Mouse (Mus musculus) limb, embryonic 12.5 days (tissue): ENCODE data around the gene Ccdc151. TPM values are rescaled to one million over a fixed set of nuclear protein-coding genes. Genes with fewer than 3 reads are reported as not detected.

Experiments used
- ATAC-seq: fragments of 200-750 bp; cut with Nextera tagmentation; 2 replicates; pipeline ENCODE4 v1.8.0; 2017; ENCODE audit warnings: low read depth, moderate TSS enrichment; ENCODE audit not compliant: insufficient number of reproducible peaks, insufficient read depth, low FRiP score, low TSS enrichment
- H3K27ac ChIP-seq: fragments of 300-500 bp; sonication (generic); 2 replicates; pipeline ENCODE4 v1.5.1; 2016; ENCODE audit warnings: mild to moderate bottlenecking, moderate library complexity
- H3K27me3 ChIP-seq: fragments of 300-500 bp; sonication (generic); 2 replicates; pipeline ENCODE4 v1.6.1; 2016; ENCODE audit warnings: mild to moderate bottlenecking, moderate library complexity
- H3K36me3 ChIP-seq: fragments of 300-500 bp; sonication (generic); 2 replicates; pipeline ENCODE4 v1.6.1; 2016; ENCODE audit warnings: mild to moderate bottlenecking, moderate library complexity
- H3K4me1 ChIP-seq: fragments of 300-500 bp; sonication (generic); replicated peaks from 2 replicates; pipeline ENCODE4 v1.6.1; 2016
- H3K4me2 ChIP-seq: fragments of 300-500 bp; sonication (generic); 2 replicates; pipeline ENCODE4 v1.6.1; 2016; ENCODE audit warnings: mild to moderate bottlenecking, moderate library complexity
- H3K4me3 ChIP-seq: fragments of 300-500 bp; sonication (generic); replicated peaks from 2 replicates; pipeline ENCODE4 v1.5.1; 2016; ENCODE audit warnings: mild to moderate bottlenecking
- H3K9ac ChIP-seq: fragments of 300-500 bp; sonication (generic); replicated peaks from 2 replicates; pipeline ENCODE4 v1.6.1; 2016; ENCODE audit warnings: mild to moderate bottlenecking, moderate library complexity
- H3K9me3 ChIP-seq: fragments of 300-500 bp; sonication (generic); 2 replicates; pipeline ENCODE4 v1.6.1; 2016; ENCODE audit warnings: mild to moderate bottlenecking, moderate library complexity
- WGBS: fragments of 180-500 bp; shearing (Covaris S2); methylation state at CpG from one replicate; pipeline ENCODE4 v1.1.7; 2016; 5-methylcytosine and 5-hydroxymethylcytosine counted together
- polyA plus RNA-seq: library from polyadenylated mRNA; unstranded; fragments of >200 nt; fragmentation: Nextera tagmentation; extraction: Ambion mirVana; gene quantifications from 2 replicates; pipeline ENCODE4 v1.2.1, GENCODE M21; 2016

Gene Ccdc151
- polyA plus RNA-seq, 1 experiment from 2014 or later = 1.9 TPM

GRCm38 (mm10) chr9:21955225-21955569 lies 47.2 kb downstream of the Ccdc151 start:
- peak; percentile 61 for ATAC-seq
- Histone ChIP-seq H3K9me3 (no peaks in the 10 kb centered on the region), H3K36me3 (no peaks in the 10 kb centered on the region), H3K4me2 (peak overlapping the region; percentile 64), H3K4me1 (peaks cover 6% of the 10 kb centered on the region), H3K9ac (no peak overlapping the region; the same call in 1 of the 2 replicates), H3K4me3 (peak overlapping the region; percentile 70), H3K27ac (peak overlapping the region; percentile 64; the same call in 1 of the 2 replicates), H3K27me3 (peaks cover 18% of the 10 kb centered on the region)
- 2% methylated on average over 18 of the region's 18 CpGs for WGBS

GRCm38 (mm10) chr9:21954635-21955034 lies 47.8 kb downstream of the Ccdc151 start:
- no peaks in the 10 kb centered on the region for H3K9me3 ChIP-seq
- no peak overlapping the region for H3K27ac ChIP-seq
- H3K27me3 ChIP-seq = peaks cover 15% of the 10 kb centered on the region
- H3K4me3 ChIP-seq = no peak overlapping the region
- ATAC-seq = no peak
- H3K9ac ChIP-seq = no peak overlapping the region
- WGBS = 85% methylated on average over 3 of the region's 3 CpGs
- H3K36me3 ChIP-seq = no peaks in the 10 kb centered on the region
- peak overlapping the region; percentile 64; the same call in 1 of the 2 replicates for H3K4me2 ChIP-seq
- peaks cover 6% of the 10 kb centered on the region for H3K4me1 ChIP-seq

- no peaks in the 10 kb centered on the region for H3K36me3 ChIP-seq
- peaks cover 15% of the 10 kb centered on the region for H3K27me3 ChIP-seq
- no peak overlapping the region for H3K4me3 ChIP-seq
- H3K27ac ChIP-seq = no peak overlapping the region
- no peak overlapping the region for H3K9ac ChIP-seq
- no peak for ATAC-seq
- no peaks in the 10 kb centered on the region for H3K9me3 ChIP-seq
- H3K4me1 ChIP-seq = peaks cover 6% of the 10 kb centered on the region
- WGBS = 13% methylated on average over 3 of the region's 3 CpGs
- no peak overlapping the region for H3K4me2 ChIP-seq
These were observed 48.8 kb downstream of the Ccdc151 start for GRCm38 (mm10) chr9:21953600-21953999.

- no peak overlapping the region for H3K27ac ChIP-seq
- no peak overlapping the region for H3K9ac ChIP-seq
- WGBS = 78% methylated on average over 3 of the region's 3 CpGs
- H3K4me1 ChIP-seq = peaks cover 14% of the 10 kb centered on the region
- H3K27me3 ChIP-seq = peaks cover 27% of the 10 kb centered on the region
- no peaks in the 10 kb centered on the region for H3K36me3 ChIP-seq
- H3K9me3 ChIP-seq = no peaks in the 10 kb centered on the region
- no peak overlapping the region for H3K4me2 ChIP-seq
- H3K4me3 ChIP-seq = no peak overlapping the region
- no peak for ATAC-seq
These were observed 50.5 kb downstream of the Ccdc151 start for GRCm38 (mm10) chr9:21951977-21952376.

- 17% methylated on average over 11 of the region's 11 CpGs for WGBS
- no peak overlapping the region for H3K4me2 ChIP-seq
- no peaks in the 10 kb centered on the region for H3K36me3 ChIP-seq
- no peak for ATAC-seq
- H3K4me3 ChIP-seq = no peak overlapping the region
- H3K27me3 ChIP-seq = peaks cover 43% of the 10 kb centered on the region
- H3K9me3 ChIP-seq = no peaks in the 10 kb centered on the region
- H3K4me1 ChIP-seq = peaks cover 8% of the 10 kb centered on the region
- H3K27ac ChIP-seq = no peak overlapping the region
- no peak overlapping the region for H3K9ac ChIP-seq
These were observed 52.1 kb downstream of the Ccdc151 start for GRCm38 (mm10) chr9:21950322-21950721.

- Histone ChIP-seq H3K36me3 (no peaks in the 10 kb centered on the region), H3K27ac (no peak overlapping the region), H3K4me2 (no peak overlapping the region), H3K9ac (no peak overlapping the region), H3K4me1 (peaks cover 8% of the 10 kb centered on the region), H3K27me3 (peaks cover 57% of the 10 kb centered on the region), H3K9me3 (no peaks in the 10 kb centered on the region), H3K4me3 (no peak overlapping the region)
- WGBS = 68% methylated on average over 6 of the region's 6 CpGs
- no peak for ATAC-seq
These were observed 53.6 kb downstream of the Ccdc151 start for GRCm38 (mm10) chr9:21948790-21949189.

- H3K9ac ChIP-seq = no peak overlapping the region
- peaks cover 63% of the 10 kb centered on the region for H3K27me3 ChIP-seq
- ATAC-seq = no peak
- H3K9me3 ChIP-seq = no peaks in the 10 kb centered on the region
- H3K4me1 ChIP-seq = peaks cover 8% of the 10 kb centered on the region
- no peak overlapping the region for H3K4me2 ChIP-seq
- WGBS = 49% methylated on average over 8 of the region's 8 CpGs
- no peaks in the 10 kb centered on the region for H3K36me3 ChIP-seq
- H3K27ac ChIP-seq = no peak overlapping the region
- H3K4me3 ChIP-seq = no peak overlapping the region
These were observed 54.3 kb downstream of the Ccdc151 start for GRCm38 (mm10) chr9:21948146-21948545.

- WGBS = 4% methylated on average over 28 of the region's 28 CpGs
- Histone ChIP-seq H3K9me3 (no peaks in the 10 kb centered on the region), H3K4me3 (no peak overlapping the region; the same call in 1 of the 2 replicates), H3K27me3 (peaks cover 65% of the 10 kb centered on the region), H3K27ac (no peak overlapping the region), H3K36me3 (no peaks in the 10 kb centered on the region), H3K4me2 (peak overlapping the region; percentile 39), H3K9ac (no peak overlapping the region), H3K4me1 (peaks cover 8% of the 10 kb centered on the region)
- no peak for ATAC-seq
These were observed 54.8 kb downstream of the Ccdc151 start for GRCm38 (mm10) chr9:21947540-21948130.

- Histone ChIP-seq H3K4me2 (peak overlapping the region; percentile 35; the same call in 1 of the 2 replicates), H3K4me1 (peaks cover 8% of the 10 kb centered on the region), H3K9me3 (no peaks in the 10 kb centered on the region), H3K27me3 (peaks cover 61% of the 10 kb centered on the region), H3K27ac (no peak overlapping the region), H3K4me3 (no peak overlapping the region), H3K36me3 (peaks cover 3% of the 10 kb centered on the region; the same call in 1 of the 2 replicates), H3K9ac (no peak overlapping the region)
- 14% methylated on average over 23 of the region's 23 CpGs for WGBS
- ATAC-seq = no peak
These were observed 58.2 kb downstream of the Ccdc151 start for GRCm38 (mm10) chr9:21944267-21944666.

GRCm38 (mm10) chr9:21943638-21944037 lies 58.8 kb downstream of the Ccdc151 start:
- Histone ChIP-seq H3K27ac (no peak overlapping the region), H3K9me3 (no peaks in the 10 kb centered on the region), H3K4me3 (no peak overlapping the region), H3K4me1 (peaks cover 8% of the 10 kb centered on the region), H3K36me3 (peaks cover 3% of the 10 kb centered on the region; the same call in 1 of the 2 replicates), H3K27me3 (peaks cover 54% of the 10 kb centered on the region), H3K9ac (no peak overlapping the region), H3K4me2 (no peak overlapping the region)
- ATAC-seq = no peak
- WGBS = 40% methylated on average over 12 of the region's 12 CpGs

- no peak for ATAC-seq
- Histone ChIP-seq H3K4me1 (peaks cover 8% of the 10 kb centered on the region), H3K36me3 (peaks cover 3% of the 10 kb centered on the region; the same call in 1 of the 2 replicates), H3K27me3 (peaks cover 48% of the 10 kb centered on the region), H3K9me3 (no peaks in the 10 kb centered on the region), H3K9ac (no peak overlapping the region), H3K4me2 (no peak overlapping the region), H3K27ac (no peak overlapping the region), H3K4me3 (no peak overlapping the region)
- 75% methylated on average over 12 of the region's 12 CpGs for WGBS
These were observed 59.4 kb downstream of the Ccdc151 start for GRCm38 (mm10) chr9:21943046-21943445.
